Mouse (Mus musculus): ENCODE data around the gene Wnk1.

GRCm38 (mm10) chr6:120047705-120048292, 9.3 kb upstream of the Wnk1 start:
- TF ChIP-seq EP300 (IDR thresholded peaks at IDR 0.05; ENCODE audit: insufficient read depth, low read depth, low read length) (no peak), POLR2A (IDR thresholded peaks at IDR 0.05; ENCODE audit: insufficient read depth, low read depth, low read length) (no peak), CTCF (IDR thresholded peaks at IDR 0.05) (no peak)

Measured in heart, adult 2 months (tissue).